Mouse (Mus musculus) MEL (cell line): Measurements from ENCODE around the gene BC025920. TPM values are rescaled to one million over a fixed set of nuclear protein-coding genes. Genes with fewer than 3 reads are reported as not detected.

ENCODE experiments used
- DNase-seq: peaks from one replicate; pipeline ENCODE4 v3.0.0; 2011; ENCODE audit warnings: low read depth, low spot score
- H3K27ac ChIP-seq: 2 replicates; pipeline ENCODE4 v1.5.1; 2012; ENCODE audit warnings: low read depth, mild to moderate bottlenecking, control low read depth, low read length, moderate library complexity; ENCODE audit not compliant: control insufficient read depth
- H3K27me3 ChIP-seq, 2 experiments: fragments of 150-350 bp in 1 of 2; sonication (generic) in 1 of 2; 2 replicates each; pipeline ENCODE4 v1.6.1; 2012; ENCODE audit warnings: low read length in 2 of 2, mild to moderate bottlenecking in 2 of 2, improper control_type of control experiment in 1 of 2, moderate library complexity in 1 of 2; ENCODE audit not compliant: insufficient read depth in 2 of 2, control insufficient read depth in 1 of 2
- H3K36me3 ChIP-seq, 2 experiments: 2 replicates each; pipeline ENCODE4 v1.6.1; 2012 to 2014; ENCODE audit warnings: low read length in 2 of 2, improper control_type of control experiment in 1 of 2, inconsistent platforms in 1 of 2, mild to moderate bottlenecking in 1 of 2; ENCODE audit not compliant: insufficient read depth in 2 of 2, control insufficient read depth in 1 of 2
- H3K4me1 ChIP-seq, 2 experiments: fragments of 150-350 bp in 1 of 2; sonication (generic) in 1 of 2; 2 replicates each; pipeline ENCODE4 v1.6.1; 2012; ENCODE audit warnings: low read length in 2 of 2, improper control_type of control experiment in 1 of 2, mild to moderate bottlenecking in 1 of 2; ENCODE audit not compliant: insufficient read depth in 2 of 2, control insufficient read depth in 1 of 2
- H3K4me3 ChIP-seq, 2 experiments: fragments of 150-350 bp in 1 of 2; sonication (generic) in 1 of 2; 2 replicates each; pipeline ENCODE4 v1.5.1; 2012; ENCODE audit warnings: low read depth in 2 of 2, low read length in 2 of 2, mild to moderate bottlenecking in 2 of 2, moderate library complexity in 2 of 2, control low read depth in 1 of 2, improper control_type of control experiment in 1 of 2; ENCODE audit not compliant: control insufficient read depth in 1 of 2, insufficient read depth in 1 of 2
- H3K79me2 ChIP-seq: 2 replicates; pipeline ENCODE4 v1.6.1; 2012; ENCODE audit warnings: mild to moderate bottlenecking, low read length, moderate library complexity; ENCODE audit not compliant: control insufficient read depth, poor library complexity, insufficient read depth
- H3K9ac ChIP-seq: 2 replicates; pipeline ENCODE4 v1.6.1; 2012; ENCODE audit warnings: low read depth, mild to moderate bottlenecking, control low read depth, low read length, moderate library complexity; ENCODE audit not compliant: control insufficient read depth, poor library complexity, severe bottlenecking
- H3K9me3 ChIP-seq: fragments of 150-350 bp; sonication (generic); replicated peaks from 2 replicates; pipeline ENCODE4 v1.6.1; 2012; ENCODE audit warnings: mild to moderate bottlenecking, low read length, improper control_type of control experiment, moderate library complexity; ENCODE audit not compliant: insufficient read depth
- CHD2 ChIP-seq: IDR thresholded peaks from 2 replicates; pipeline ENCODE4 v1.6.1; 2011; ENCODE audit warnings: low read length, improper control_type of control experiment
- ELF1 ChIP-seq: IDR thresholded peaks from 2 replicates; pipeline ENCODE4 v1.6.1; 2014; ENCODE audit warnings: low read depth, mild to moderate bottlenecking, inconsistent platforms, low read length, improper control_type of control experiment, moderate library complexity
- ETS1 ChIP-seq: IDR thresholded peaks from 2 replicates; pipeline ENCODE4 v1.6.1; 2012; ENCODE audit warnings: low read depth, mild to moderate bottlenecking, inconsistent platforms, low read length, improper control_type of control experiment, moderate library complexity
- GATA1 ChIP-seq: IDR thresholded peaks from 2 replicates; pipeline ENCODE4 v1.6.1; 2011; ENCODE audit warnings: low read depth, low read length, improper control_type of control experiment
- HCFC1 ChIP-seq: IDR thresholded peaks from 2 replicates; pipeline ENCODE4 v1.6.1; 2012; ENCODE audit warnings: low read depth, mild to moderate bottlenecking, inconsistent platforms, low read length, improper control_type of control experiment, moderate library complexity
- MAFK ChIP-seq: IDR thresholded peaks from 2 replicates; pipeline ENCODE4 v1.6.1; 2011; ENCODE audit warnings: low read depth, mild to moderate bottlenecking, low read length, improper control_type of control experiment, borderline replicate concordance
- MEF2A ChIP-seq: IDR thresholded peaks from 2 replicates; pipeline ENCODE4 v1.6.1; 2014; ENCODE audit warnings: low read depth, mild to moderate bottlenecking, inconsistent platforms, low read length, improper control_type of control experiment; ENCODE audit not compliant: poor library complexity, insufficient replicate concordance, severe bottlenecking; ENCODE audit errors: extremely low read depth
- MYB ChIP-seq: IDR thresholded peaks from 2 replicates; pipeline ENCODE4 v1.6.1; 2011; ENCODE audit warnings: mild to moderate bottlenecking, low read depth, low read length, improper control_type of control experiment
- MYC ChIP-seq: IDR thresholded peaks from 2 replicates; pipeline ENCODE4 v1.6.1; 2011; ENCODE audit warnings: low read depth, mild to moderate bottlenecking, low read length, improper control_type of control experiment, moderate library complexity
- NRF1 ChIP-seq: IDR thresholded peaks from 2 replicates; pipeline ENCODE4 v1.6.1; 2014; ENCODE audit warnings: low read depth, mild to moderate bottlenecking, inconsistent platforms, low read length, improper control_type of control experiment, moderate library complexity; ENCODE audit not compliant: poor library complexity, insufficient read depth, severe bottlenecking
- POLR2A ChIP-seq, 2 experiments: IDR thresholded peaks; 2 replicates each; pipeline ENCODE4 v1.6.1; 2011 to 2012; ENCODE audit warnings: low read length in 2 of 2, mild to moderate bottlenecking in 2 of 2, control low read depth in 1 of 2, improper control_type of control experiment in 1 of 2, low read depth in 1 of 2, moderate library complexity in 1 of 2; ENCODE audit not compliant: control insufficient read depth in 1 of 2, insufficient read depth in 1 of 2, poor library complexity in 1 of 2
- POLR2AphosphoS5 ChIP-seq: IDR thresholded peaks from 2 replicates; pipeline ENCODE4 v1.6.1; 2012; ENCODE audit warnings: low read depth, borderline replicate concordance, mild to moderate bottlenecking, inconsistent platforms, low read length, moderate library complexity, mixed read lengths
- SIN3A ChIP-seq: IDR thresholded peaks from 2 replicates; pipeline ENCODE4 v1.6.1; 2012; ENCODE audit warnings: low read length, improper control_type of control experiment, inconsistent platforms
- SMC3 ChIP-seq: IDR thresholded peaks from 2 replicates; pipeline ENCODE4 v1.6.1; 2011; ENCODE audit warnings: low read depth, low read length, improper control_type of control experiment
- TBP ChIP-seq: IDR thresholded peaks from 2 replicates; pipeline ENCODE4 v1.8.0; 2011; ENCODE audit warnings: low read depth, low read length, improper control_type of control experiment
- UBTF ChIP-seq: IDR thresholded peaks from 2 replicates; pipeline ENCODE4 v1.6.1; 2012; ENCODE audit warnings: low read depth, mild to moderate bottlenecking, inconsistent platforms, low read length, improper control_type of control experiment, moderate library complexity, borderline replicate concordance; ENCODE audit not compliant: insufficient read depth
- USF1 ChIP-seq: IDR thresholded peaks from 2 replicates; pipeline ENCODE4 v1.6.1; 2014; ENCODE audit warnings: low read depth, mild to moderate bottlenecking, inconsistent platforms, low read length, improper control_type of control experiment, moderate library complexity
- ZC3H11A ChIP-seq: IDR thresholded peaks from 2 replicates; pipeline ENCODE4 v1.6.1; 2012; ENCODE audit warnings: low read depth, mild to moderate bottlenecking, inconsistent platforms, low read length, improper control_type of control experiment
- ZMIZ1 ChIP-seq: IDR thresholded peaks from 2 replicates; pipeline ENCODE4 v1.6.1; 2012; ENCODE audit warnings: low read depth, mild to moderate bottlenecking, inconsistent platforms, low read length, improper control_type of control experiment, moderate library complexity
- ZNF384 ChIP-seq: IDR thresholded peaks from 2 replicates; pipeline ENCODE4 v1.6.1; 2012; ENCODE audit warnings: low read depth, mild to moderate bottlenecking, inconsistent platforms, low read length, improper control_type of control experiment
- polyA plus RNA-seq, 2 experiments: library from polyadenylated mRNA; stranded (reverse) in 1 of 2; unstranded in 1 of 2; fragments of >175 nt in 1 of 2; fragments of >200 nt in 1 of 2; gene quantifications; 2 replicates each; pipeline versions ENCODE4 v1.2.1 to v1.2.4; 2012; ENCODE audit warnings: low replicate concordance in 2 of 2, low read depth in 1 of 2; ENCODE audit not compliant: insufficient read length in 2 of 2, insufficient read depth in 1 of 2, missing spikeins in 1 of 2
- total RNA-seq: library from RNA; depleted of rRNA; stranded (reverse); fragments of 300-350 nt; gene quantifications from 2 replicates; pipeline ENCODE4 v1.2.3, GENCODE M21; 2012

Gene BC025920
- total and polyA plus RNA-seq, 3 experiments, result 1.1 to 1.7 TPM; not detected in 1

- Histone ChIP-seq H3K27ac (no peak overlapping the region), H3K9ac (no peak overlapping the region), H3K4me3 (no peak overlapping the region), H3K9me3 (no peaks in the 10 kb centered on the region)
- TF ChIP-seq ZC3H11A (no peak), HCFC1 (no peak), POLR2AphosphoS5 (no peak), MAFK (no peak), USF1 (no peak), POLR2A (IDR thresholded peaks at IDR 0.05; ENCODE audit: control insufficient read depth in 1 of 2, insufficient read depth in 1 of 2, low read depth in 1 of 2, low read length in 2 of 2, poor library complexity in 1 of 2) (no peak)
- TF ChIP-seq, all 39 proteins: peak for 0
- Histone ChIP-seq H3K79me2 (no peaks in the 10 kb centered on the region), H3K36me3 (no peaks in the 10 kb centered on the region), H3K27me3 (no peaks in the 10 kb centered on the region), H3K4me1 (no peaks in the 10 kb centered on the region)
- no peak for DNase-seq
Measured at GRCm38 (mm10) chr10:81592631-81593030, 13.4 kb upstream of the BC025920 start.

GRCm38 (mm10) chr10:81593223-81593622 is 12.8 kb upstream of the BC025920 start:
- no peak for TF ChIP-seq ZMIZ1
- no peak for TF ChIP-seq POLR2A (IDR thresholded peaks at IDR 0.05; ENCODE audit: control insufficient read depth in 1 of 2, insufficient read depth in 1 of 2, low read depth in 1 of 2, low read length in 2 of 2, poor library complexity in 1 of 2)
- TF ChIP-seq UBTF, result no peak
- no peak for TF ChIP-seq CHD2
- TF ChIP-seq GATA1, result no peak
- no peak for TF ChIP-seq USF1
- no peak for TF ChIP-seq ELF1
- TF ChIP-seq SMC3, result no peak
- TF ChIP-seq MYC, result no peak
- no peak for TF ChIP-seq SIN3A
- TF ChIP-seq ZC3H11A, result no peak
- no peak for TF ChIP-seq MYB
- no peak for TF ChIP-seq NRF1
- TF ChIP-seq ETS1, result no peak
- no peak for TF ChIP-seq ZNF384
- TF ChIP-seq MEF2A, result no peak
- no peak for TF ChIP-seq HCFC1
- TF ChIP-seq TBP, result no peak
- no peaks in the 10 kb centered on the region for H3K4me1 ChIP-seq
- no peaks in the 10 kb centered on the region for H3K9me3 ChIP-seq
- no peaks in the 10 kb centered on the region for H3K36me3 ChIP-seq
- H3K27me3 ChIP-seq, result no peaks in the 10 kb centered on the region
- H3K9ac ChIP-seq, result no peak overlapping the region
- no peak for DNase-seq
- no peak overlapping the region for H3K27ac ChIP-seq
- no peak overlapping the region for H3K4me3 ChIP-seq
- no peaks in the 10 kb centered on the region for H3K79me2 ChIP-seq
